Mouse (Mus musculus) heart, adult 11 months (tissue): ENCODE data around the gene Vmo1.
"Not testable (repeated sequence)": the region's sequence is repeated elsewhere in the genome, so short reads cannot be mapped to it uniquely, and the experiment has no call there.

Experiments used
- DNase-seq: peaks from one replicate; pipeline ENCODE4 v3.0.0; 2022

Gene Vmo1

DNA sequence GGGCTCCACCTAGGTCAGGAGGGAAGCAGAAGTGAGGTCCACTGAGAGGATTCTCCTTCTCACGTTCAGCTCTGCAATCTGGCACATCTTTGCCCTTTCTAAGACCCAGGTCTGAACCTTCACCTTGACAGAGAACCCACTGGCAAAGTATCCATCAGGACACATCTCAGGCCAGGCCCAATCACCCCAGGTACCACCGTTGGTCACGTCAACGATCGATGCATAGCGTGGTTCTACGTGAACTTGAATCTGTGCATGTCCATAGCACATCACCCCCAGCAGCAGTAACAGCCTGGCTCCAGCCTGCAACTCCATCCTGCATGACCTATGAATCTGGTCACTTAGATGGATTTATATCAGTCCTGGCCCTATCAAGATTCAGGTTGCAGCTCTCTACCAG lies at the start of gene Vmo1:
Vmo1 (minus strand) TSS at position 329 of the 400 bp plus-strand sequence.
- DNase-seq: peak; percentile 92

DNA sequence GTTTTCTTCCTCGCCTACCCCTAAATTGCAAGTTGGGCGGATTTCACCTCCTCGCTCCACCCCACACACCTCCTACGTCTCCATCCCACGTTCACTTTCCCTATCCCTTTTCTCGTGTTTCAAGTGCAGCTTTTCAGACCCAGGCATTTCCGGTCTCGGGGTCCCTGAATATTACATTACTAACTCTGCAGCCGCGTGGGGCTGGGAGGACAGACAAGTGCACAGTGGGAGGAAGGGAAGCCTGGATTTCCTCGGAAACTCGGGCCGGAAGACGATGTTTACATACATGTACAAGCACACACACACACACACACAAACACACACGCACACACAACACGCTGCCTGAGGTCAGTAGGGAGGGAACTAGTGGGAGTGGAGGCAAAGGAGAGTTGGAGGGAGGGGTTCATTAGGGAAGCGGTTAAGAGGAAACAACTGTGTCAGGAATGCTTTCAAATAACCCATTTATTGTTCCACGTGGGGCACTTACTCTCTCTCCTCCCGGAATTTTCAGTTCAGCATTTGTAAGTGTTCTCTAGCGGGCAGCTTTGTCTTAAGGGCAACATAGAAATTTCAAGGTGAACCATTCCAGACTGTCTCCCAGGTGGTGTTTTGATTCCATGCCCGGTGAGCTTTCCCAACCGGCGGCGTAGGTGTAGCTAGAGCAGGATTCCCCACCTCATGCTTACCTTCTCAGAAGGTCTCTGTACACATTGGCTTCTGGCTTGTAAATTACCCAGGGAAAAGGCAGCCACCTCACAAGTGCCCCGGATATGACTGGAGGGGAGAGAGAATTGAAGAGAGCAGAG lies 49.3 kb upstream of the Vmo1 start:
- DNase-seq: peak; percentile 96

DNA sequence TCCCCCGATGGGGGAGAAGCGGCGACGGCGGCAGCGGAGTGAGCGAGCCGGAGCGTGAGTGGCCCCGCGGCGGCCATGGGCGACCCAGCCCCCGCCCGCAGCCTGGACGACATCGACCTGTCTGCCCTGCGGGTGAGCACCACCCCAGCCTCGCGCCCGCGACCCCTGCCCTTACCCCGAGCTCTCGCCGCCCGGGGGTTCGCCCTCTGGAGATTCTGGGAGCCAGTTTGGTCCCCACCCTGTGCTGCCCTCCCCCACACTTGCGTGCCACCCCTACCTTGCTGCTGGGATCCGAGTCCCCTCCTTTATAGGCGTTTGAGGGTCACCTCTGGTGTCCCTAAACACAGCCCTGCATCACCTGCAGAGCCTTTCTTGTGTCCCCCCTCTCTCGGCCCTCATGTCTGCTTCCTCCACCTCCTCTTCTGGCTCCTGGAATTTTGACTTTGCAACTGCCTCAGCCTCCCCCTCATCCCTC lies 48.6 kb upstream of the Vmo1 start:
- DNase-seq: no peak

DNA sequence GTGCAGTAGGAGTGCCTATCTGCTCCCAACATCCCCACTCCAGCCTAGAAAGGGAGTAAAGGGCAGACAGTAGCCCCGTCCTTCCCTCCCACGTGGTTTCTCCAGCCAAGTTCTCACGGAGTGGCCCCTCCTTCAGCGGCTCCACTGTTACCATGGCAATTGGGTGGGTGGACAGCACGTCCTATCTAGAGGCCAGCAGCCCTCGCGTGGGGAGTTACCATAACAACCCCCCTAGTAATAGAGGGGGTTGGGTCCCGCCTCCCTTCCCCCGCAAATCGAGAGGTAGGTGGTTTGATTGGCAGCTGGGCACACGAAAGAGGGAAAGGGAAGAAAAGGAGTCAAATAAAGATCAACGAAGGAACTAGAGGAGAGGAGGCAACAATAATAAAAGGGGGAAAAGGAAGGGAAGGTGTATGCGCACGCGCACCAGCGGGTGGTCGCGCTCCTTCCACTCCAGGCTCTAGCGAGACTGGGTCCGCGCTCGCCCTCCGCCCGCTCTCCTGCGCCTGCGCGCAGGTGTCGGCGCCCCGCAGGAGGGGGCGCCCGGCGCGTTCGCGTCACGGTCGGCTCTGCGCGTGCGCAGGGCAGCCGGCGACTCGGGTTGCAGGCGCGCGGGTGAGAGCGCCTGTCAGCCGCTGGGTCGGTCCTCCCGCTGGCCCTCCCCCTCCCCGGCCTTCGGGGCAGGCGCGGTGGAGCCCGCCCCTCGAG lies 48.0 kb upstream of the Vmo1 start, which contains the start of gene Mink1:
Mink1 (plus strand) TSS at position 595 of the 708 bp plus-strand sequence.
- peak; percentile 99 for DNase-seq

DNA sequence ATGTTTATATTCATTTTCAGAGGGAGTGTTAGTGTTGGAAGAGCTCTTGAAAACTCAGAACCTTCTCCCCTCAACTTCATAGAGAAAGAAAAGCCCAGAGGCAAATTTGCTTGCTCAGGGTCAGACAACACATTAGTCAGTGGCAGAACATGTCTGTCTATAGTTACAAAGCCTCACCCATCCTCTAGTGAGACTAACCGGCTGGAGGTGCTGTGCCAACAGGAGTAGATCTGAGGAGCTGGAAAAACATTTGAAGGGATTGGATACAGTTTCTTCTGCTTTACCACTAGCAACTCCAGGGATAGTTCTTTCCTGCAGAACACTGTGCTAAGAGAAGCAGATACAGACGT lies 47.5 kb upstream of the Vmo1 start:
- DNase-seq: no peak

DNA sequence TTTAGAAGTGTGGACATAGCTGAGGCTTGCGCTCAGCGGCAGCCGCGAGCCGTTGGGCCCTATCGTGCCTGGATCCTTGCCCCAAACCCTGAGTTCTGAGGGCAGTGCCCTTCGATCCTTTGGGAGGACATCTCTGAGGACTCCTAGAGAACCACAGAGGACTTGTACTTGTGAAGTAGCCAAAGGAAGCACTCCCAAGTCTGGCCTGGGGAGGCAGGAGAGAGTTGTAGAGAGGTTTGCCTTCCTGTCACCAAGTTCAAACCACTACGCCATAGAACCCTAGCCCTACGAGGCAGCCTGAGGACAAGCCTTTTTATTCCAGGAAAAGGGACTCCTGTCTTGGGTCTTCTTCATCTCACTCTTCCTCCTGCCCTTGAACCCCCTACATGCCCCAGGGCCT lies 43.1 kb upstream of the Vmo1 start:
- DNase-seq: no peak

DNA sequence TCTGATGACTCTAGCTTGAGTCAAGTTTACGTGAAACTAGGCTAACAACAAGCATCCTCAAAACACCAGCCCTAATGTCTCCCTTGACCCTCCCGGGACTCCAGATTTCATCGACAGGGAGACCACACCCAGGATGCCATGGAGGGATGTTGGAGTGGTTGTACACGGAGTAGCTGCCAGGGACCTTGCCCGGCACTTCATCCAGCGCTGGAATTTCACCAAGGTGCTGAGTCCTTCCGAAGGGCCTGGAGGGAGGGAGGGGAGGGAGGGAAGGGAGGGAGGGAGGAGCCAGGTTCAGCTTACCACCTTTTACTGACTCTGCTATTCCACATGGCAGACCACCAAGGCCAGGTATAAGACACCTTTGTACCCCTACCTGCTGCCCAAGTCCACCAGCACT lies 39.5 kb upstream of the Vmo1 start:
- no peak for DNase-seq

DNA sequence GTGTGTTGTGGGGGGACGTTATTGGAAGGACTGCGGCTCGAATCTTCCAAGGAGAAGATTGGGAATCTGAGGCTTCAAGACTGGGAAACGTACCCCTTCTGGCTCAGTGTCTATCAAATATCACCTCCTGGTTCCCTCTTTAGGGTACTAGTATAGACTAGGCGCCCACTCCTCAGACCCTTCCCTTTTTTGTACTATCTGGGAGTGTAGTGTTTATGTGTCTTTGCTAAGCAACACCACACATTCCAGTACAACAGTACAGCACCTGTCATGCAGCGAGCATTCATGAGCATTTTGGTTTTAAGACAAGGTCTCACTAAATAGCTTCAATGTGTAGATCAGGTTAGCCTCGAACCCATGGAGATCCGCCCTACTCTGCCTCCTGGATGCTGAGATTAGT lies 37.1 kb upstream of the Vmo1 start:
- no peak for DNase-seq

DNA sequence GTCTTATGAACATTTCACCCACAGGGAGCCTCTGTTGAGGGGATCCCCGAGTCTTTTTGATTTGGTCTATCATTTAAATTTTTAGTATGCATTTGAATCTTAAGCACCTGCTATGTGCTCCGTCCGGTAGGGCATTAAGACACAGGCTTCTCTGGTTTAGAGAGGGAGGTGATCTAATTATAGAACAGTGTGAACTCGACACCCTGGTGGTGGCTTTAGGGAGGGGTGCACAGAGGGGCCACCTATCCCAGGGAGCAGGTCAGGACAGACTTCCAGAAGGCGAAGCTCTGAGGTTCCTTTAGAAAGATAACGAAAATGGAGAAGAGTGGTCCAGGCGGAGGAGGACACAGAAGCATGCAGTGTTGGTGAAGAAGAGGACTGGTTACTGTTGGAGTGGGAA lies 30.1 kb upstream of the Vmo1 start:
- no peak for DNase-seq

DNA sequence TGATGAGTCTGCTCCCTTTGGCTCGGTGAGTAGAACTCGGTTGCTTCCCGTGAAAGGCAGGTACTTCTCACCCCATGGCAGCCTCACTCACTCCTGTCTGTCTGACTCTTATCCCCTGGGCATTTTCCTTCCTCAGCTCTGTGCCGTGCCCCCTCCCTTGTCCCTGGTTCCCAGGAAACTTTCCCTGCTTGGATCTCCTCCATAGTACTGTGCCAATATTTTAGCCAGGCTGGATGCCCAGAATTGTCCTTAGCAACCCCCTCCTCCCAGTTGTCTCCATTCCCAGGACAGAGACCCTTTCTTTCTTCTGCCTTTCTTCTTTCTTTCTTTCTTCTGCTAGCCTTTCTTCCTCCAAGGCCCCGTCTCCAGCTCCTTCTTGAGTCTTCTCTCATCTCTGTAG lies 27.0 kb upstream of the Vmo1 start:
- no peak for DNase-seq

DNA sequence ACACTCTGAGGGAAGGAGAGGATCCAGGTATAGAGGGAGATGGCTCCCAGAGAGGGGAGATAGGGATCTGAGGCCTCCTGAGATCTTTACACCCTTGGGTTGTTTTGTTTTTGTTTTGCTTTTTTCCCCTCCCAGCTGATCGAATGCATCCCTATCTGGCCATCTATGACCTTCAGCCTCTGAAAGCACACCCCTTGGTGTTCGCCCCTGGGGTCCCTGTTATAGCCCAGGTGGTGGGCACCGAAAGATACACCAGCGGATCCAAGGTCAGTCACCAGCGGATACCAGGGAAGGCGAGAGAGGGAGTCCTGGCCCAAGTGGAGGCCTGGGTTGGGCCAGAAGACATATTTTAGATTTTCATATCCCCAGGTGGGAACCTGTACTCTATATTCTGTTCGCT lies 26.5 kb upstream of the Vmo1 start:
- DNase-seq: peak; percentile 91

DNA sequence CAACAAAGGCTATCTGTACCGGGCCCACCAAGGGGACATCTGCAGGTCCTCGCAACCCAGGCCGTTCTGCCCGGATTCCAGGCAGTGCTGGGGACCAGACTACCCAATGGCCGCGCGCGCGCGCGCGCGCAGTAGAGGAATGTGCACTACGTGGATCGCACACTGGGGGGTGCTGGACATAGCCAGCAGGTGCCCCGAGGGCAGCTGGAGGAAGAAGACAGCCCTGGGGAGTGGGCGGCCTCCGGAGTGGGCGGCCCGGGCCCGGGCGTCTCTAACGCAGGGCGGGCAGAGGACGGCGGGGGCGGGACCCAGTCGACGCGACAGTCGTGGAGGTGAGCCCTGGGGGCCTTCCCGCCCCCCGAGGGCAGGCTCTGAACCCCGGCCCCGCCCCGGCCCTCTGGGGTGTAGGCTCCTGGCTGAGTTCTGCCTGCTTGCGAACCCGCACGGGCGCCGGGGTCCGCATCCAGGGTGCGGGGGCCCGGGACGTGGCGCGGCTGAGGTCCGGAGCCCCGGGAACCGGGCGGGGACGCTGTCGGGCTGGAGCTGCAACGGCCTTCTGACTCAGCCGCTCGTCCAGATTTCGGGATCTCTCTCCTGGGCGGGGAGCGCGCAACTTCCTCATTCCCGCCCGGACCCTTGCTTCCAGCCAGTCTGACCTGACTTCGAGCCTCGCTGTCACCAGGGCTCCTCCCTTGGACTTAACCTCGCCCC lies 25.6 kb upstream of the Vmo1 start, which contains the start of gene Pld2:
Pld2 (plus strand) TSS at position 188 of the 711 bp plus-strand sequence.
- peak; percentile 100 for DNase-seq

DNA sequence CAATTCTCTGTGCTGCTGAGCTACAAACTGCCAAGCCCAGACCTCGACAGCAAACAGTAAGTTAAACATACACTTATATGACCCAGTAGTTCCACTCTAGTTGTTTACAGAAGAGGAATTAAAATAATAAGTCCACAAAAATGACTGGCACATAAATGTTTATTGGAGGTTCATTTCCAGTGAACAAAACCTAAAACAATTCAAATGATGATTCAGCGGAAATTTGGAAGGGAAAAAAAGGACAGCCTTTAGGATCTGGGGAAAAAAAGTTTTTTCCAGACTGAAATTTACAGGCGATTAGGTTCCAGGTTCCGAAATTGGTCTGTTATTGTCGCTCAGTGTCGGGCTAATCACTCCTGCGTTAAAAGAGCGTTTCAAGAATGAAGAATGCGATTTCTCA lies 25.0 kb upstream of the Vmo1 start:
- no peak for DNase-seq

DNA sequence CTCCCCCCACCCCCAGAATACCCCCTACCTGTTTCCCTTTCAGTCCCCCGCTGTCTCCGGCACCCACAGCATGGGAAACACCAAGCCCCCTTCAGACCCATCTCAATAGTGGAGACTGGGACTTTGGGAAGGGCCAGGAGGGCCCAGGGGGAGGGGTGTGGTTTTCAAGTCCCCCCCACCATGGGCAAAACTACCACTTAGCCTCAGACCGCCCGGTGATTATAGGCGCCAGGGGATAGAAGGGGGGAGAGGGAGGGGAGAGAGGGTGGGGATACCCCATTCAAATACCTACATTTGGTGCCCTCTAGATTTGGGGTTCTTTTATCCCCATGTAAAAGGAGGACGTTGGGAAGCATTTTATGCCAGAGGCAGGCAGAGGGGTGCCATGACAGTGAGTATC lies 18.4 kb upstream of the Vmo1 start, which contains the start of gene Gm40193:
Gm40193 (minus strand) TSS at position 101 of the 400 bp plus-strand sequence.
- no peak for DNase-seq

DNA sequence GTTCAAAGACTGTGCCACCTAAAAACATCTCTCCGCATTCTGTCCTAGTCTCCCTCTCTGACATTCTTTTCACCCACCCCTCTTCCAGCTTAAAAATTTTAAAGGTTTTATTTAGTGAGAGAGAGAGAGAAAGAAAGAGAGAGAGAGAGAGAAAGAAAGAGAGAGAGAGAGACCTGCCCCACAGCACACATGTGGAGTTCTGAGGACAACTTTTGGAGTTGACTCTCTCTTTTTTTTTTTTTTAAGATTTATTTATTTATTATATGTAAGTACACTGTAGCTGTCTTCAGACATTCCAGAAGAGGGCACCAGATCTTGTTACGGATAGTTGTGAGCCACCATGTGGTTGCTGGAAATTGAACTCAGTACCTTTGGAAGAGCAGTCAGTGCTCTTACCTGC lies 16.6 kb upstream of the Vmo1 start:
- DNase-seq: not testable (repeated sequence)

DNA sequence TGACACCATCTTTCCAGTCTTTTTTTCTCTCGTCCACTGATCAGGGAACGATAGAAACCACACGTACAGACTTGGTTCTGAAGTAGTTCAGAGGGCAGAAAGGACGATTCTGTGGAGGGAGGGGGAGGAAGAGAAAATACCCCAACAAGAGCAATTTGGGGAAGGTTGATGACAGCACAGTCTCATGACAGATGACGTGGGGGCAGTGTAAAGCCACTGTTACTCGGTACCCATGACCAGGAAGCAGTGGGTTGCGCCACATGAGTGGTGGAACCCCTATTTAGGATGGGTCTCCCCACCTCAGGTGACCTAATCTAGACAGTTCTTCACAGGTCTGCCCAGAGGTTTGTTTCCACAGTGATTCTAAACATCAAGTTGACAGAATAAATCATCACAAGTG lies 14.2 kb upstream of the Vmo1 start:
- no peak for DNase-seq

DNA sequence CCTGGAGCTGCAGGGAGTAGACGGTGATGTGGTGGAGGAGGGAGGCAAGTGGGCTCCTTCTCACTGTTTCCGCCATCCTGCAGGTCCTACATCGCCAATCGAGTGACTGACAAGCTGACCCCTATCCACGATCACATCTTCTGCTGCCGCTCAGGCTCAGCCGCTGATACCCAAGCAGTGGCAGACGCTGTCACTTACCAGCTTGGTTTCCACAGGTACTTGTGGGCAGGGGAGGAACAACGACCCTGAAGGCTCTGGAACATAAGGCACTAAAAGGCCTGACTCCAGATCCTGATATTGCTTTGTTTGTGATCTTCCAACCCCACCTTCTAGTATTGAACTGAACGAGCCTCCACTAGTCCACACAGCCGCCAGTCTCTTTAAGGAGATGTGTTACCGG lies 11.8 kb upstream of the Vmo1 start:
- peak; percentile 92 for DNase-seq

DNA sequence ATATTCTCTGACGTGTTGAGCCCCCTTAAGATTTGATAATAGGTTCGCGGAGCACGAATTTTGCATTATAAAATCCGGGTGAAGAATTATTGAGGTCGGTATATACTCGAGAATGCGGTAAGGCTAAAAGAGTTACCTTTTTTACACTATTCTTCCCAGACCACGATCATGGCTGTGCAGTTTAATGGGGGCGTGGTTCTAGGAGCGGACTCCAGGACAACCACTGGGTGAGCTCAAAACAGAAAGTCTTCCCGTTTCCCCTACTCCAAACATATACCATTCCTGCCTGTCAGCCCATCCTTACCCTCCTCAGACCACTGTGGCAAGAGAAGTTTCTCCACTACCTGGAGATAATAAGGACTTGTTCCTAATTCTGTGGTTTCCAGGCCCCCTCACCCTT lies 11.3 kb upstream of the Vmo1 start:
- peak; percentile 89 for DNase-seq

DNA sequence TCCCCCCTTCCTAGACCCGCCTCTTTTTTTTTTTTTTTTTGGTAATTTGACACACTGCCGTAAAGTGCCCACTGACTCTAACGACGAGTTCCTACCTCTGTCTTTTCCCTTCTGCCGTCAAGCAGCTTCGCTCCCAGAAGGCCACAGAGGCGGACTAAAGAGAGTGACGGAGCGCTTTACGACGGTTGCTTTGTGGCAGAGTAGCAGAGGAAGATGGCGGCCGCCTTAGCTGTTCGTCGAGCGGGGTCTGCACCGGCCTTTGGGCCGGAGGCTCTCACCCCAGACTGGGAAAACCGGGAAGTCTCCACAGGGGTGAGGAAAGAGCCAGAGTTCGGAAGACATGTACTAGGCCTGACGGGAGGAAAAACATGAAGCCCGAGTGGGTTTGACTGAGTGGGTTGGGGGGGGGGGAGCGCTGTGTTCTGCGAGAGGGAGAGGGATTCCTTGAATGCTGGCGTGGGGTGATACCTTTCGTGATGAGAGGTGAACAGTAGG lies 10.8 kb upstream of the Vmo1 start, which contains the start of gene Psmb6:
Psmb6 (plus strand) TSS at position 184 of the 495 bp plus-strand sequence.
- DNase-seq: peak; percentile 100

DNA sequence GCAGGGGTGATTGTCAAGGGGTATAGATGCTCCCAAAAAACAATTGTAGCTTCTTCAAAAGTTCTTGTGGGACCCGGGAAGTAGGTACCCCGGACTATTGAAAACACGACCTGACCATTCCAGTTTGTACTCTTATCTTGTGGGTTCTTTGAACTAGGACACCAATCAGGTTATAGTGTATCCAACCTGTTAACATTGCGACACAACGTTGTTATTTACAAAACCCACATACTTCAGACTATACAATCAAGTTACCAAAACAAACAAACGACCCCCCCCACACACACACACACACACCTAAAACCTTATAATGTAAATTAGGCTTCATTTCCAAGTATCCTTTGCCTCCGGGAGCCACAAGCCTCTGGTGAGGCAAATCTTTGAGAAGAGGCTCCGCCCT lies 10.4 kb upstream of the Vmo1 start:
- no peak for DNase-seq

DNA sequence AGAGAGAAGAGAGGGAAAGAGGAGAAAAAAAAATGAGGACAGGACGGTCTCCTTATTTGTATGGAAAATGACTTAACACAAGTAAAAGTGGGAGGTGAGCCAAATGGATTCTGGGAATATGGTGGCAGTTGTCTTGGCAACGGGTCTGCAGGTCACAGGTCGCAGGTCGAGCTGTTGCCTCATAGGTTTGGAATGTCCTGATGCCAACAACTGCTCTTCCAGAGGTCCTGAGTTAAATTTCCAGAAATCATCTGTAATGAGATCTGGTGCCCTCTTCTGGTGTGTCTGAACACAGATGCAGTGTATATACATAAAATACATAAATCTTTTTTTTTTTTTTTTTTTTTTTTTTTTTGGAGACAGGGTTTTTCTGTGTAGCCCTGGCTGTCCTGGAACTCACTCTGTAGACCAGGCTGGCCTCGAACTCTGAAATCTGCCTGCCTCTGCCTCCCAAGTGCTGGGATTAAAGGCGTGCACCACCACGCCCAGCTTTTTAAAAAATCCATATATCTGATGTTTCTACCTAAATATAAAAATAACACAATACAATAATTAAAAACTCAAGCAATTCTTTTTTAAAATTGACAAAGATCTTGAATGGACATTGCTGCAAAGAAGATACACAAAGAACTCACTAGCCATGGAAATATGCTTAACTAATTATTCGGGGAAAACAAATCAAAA lies 9.0 kb upstream of the Vmo1 start:
- DNase-seq: peak; percentile 75

DNA sequence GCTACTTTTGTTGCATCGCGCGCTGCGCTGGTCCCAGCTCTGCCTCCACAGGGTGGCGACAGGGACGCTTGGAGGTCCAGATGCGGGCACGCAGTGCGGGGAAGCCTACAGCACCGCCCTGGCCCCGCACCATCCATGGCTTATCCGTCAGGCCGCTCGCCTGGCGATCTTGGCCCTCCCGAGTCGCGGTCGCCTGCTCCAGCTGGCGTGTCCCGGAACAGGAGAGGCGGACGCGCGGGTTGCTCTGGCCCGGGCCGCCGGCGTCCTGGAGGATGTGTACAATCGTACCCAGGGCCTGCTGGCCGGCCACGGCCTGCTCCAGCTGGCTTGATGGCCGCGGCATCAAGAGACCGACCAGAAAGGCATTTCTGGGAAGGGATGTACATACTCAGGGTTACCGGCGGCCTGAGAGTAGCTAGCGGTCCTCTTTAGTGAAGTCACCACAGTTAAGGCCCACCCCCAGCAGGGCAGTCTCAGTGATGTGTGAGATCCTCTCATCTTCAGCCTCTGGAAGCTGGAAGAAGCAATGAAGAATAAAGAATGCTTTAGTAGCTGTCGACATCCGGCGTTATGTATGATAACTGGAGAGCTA lies 5.9 kb upstream of the Vmo1 start:
- peak; percentile 97 for DNase-seq
